Mouse (Mus musculus): ENCODE measurements around the gene Nsd2.
"Not testable (repeated sequence)": the region's sequence is repeated elsewhere in the genome, so short reads cannot be mapped to it uniquely, and the experiment has no call there.

Gene Nsd2

DNA sequence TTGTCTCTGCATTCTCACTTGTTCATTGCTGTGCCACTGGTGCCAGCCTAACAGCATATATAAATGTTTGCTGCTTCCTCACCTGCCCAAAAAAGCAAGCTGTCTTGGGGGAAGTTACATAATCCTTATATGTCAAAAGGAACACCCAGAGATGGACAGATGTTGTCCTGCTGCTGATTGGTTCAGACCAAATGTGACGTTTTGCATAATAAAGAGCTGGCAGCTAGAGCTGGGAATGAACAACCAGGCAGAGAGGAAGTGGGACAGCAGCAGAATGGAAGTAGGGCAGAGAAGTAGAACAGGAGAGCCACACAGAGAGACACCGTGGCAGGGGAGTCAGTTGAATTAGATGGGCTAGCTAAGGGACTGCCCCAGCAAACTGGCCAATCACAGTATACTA lies 111.9 kb downstream of the Nsd2 start:
- H3K36me3 ChIP-seq (ENCODE audit: control insufficient read depth, insufficient read depth, low read length, poor library complexity, severe bottlenecking): 0 out of 2 replicates have a peak, but pooled peaks cover 3% of the 10 kb centered on the region
- DNase-seq (ENCODE audit: low read depth, low spot score): no peak

DNA sequence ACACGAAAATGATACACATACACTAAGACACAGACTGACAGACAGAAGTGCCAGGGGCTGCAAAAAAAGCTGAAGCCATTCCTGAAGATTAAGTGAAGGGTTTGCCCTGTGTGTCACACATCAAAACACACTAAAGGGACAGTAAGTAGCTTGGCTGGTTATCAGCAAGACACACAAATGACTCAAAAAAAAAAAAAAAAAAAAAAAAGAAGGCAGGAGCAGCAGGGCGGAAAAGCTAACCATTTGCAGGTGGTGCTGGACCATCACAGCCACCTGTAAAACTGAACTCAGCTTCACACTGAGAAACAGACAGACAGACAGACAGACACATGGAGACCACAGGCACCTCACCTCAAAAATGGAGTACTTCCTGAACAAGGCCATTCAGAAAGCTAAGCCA lies 113.6 kb downstream of the Nsd2 start:
- Histone ChIP-seq H3K27me3 (ENCODE audit: control insufficient read depth, insufficient read depth, low read length, poor library complexity, severe bottlenecking) (no peaks in the 10 kb centered on the region), H3K36me3 (ENCODE audit: control insufficient read depth, insufficient read depth, low read length, poor library complexity, severe bottlenecking) (no peaks in the 10 kb centered on the region)
- DNase-seq (ENCODE audit: low read depth, low spot score): no peak

More for the DNA sequence above, 111.9 kb downstream of the Nsd2 start:
- no peaks in the 10 kb centered on the region for H3K27me3 ChIP-seq (ENCODE audit: control insufficient read depth, insufficient read depth, low read length, poor library complexity, severe bottlenecking)

DNA sequence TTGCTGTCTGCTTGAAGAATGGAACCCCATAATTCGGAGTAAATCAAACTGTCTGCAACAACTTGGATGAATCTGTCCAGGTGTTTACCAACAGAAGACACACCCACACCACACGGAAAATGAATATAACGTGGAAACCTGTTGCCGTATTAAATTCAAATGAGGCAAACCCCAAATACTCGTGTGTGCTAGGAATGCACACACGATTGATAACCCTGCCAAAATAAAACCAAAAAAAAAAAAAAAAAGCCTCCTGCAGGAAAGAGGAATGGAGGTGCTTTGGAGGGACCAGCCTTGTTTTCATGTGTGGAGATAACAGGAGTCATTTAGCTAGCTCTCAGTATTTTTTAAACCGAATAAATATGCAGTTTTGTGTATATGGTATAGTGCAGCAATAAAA lies 114.4 kb downstream of the Nsd2 start:
- DNase-seq (ENCODE audit: low read depth, low spot score): no peak
- H3K36me3 ChIP-seq (ENCODE audit: control insufficient read depth, insufficient read depth, low read length, poor library complexity, severe bottlenecking): no peaks in the 10 kb centered on the region
- no peaks in the 10 kb centered on the region for H3K27me3 ChIP-seq (ENCODE audit: control insufficient read depth, insufficient read depth, low read length, poor library complexity, severe bottlenecking)

DNA sequence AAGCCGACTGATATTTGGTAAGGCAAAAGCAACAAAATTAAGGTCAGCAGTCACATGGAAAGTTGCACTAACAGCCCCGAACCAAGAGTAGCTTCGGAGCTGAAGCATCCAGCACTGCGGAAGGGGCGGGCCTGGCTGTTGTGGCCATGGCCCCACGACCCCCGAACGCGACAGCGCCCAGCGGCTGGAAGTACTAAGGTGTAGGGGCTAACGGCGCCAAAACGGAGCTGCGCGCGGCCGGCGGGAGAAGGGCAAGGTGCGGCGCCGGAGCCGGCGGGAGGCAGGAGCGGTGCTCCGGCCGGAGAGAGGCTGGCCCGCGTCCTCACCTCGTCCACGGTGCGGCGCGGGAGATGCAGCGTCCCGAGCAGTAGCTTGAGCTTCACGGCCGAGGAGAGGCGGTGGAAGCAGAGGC lies 115.2 kb downstream of the Nsd2 start:
- H3K27me3 ChIP-seq (ENCODE audit: control insufficient read depth, insufficient read depth, low read length, poor library complexity, severe bottlenecking): no peaks in the 10 kb centered on the region
- H3K36me3 ChIP-seq (ENCODE audit: control insufficient read depth, insufficient read depth, low read length, poor library complexity, severe bottlenecking): no peaks in the 10 kb centered on the region
- DNase-seq (ENCODE audit: low read depth, low spot score): no peak

DNA sequence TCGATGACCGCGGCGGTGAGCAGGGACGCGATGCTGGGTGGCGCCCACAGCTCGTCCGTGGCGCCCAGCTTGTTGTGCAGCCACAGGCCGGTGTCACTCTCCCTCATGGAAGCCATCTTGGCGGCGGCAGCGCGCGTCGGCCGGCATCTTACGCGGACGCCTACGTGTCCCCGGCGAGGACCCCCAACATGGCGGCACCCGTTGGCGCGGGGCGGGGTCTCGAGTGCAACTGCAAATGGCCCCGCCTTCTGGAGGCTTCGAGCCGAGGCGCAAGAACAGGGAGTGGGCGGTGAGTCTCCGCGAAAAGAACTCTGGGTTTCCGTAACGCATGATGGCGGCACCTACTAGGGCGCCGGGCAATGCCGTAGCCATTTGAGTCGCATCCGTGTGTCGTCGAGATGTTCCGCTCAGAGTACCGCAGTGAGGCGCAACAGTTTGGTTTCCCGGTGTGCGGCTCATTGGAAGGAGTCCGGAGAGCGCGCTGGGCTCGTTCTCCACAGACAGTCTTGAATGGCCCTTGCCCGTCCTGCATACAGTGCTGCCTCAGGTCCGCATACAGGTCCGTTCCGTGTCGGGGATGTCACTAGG lies 115.7 kb downstream of the Nsd2 start, which contains the start of gene Nelfa:
Gene Nelfa (minus strand): TSS at position 294 of the 588 bp plus-strand sequence.
- Histone ChIP-seq H3K36me3 (ENCODE audit: control insufficient read depth, insufficient read depth, low read length, poor library complexity, severe bottlenecking) (no peaks in the 10 kb centered on the region), H3K27me3 (ENCODE audit: control insufficient read depth, insufficient read depth, low read length, poor library complexity, severe bottlenecking) (no peaks in the 10 kb centered on the region)
- DNase-seq (ENCODE audit: low read depth, low spot score): peak; percentile 99

DNA sequence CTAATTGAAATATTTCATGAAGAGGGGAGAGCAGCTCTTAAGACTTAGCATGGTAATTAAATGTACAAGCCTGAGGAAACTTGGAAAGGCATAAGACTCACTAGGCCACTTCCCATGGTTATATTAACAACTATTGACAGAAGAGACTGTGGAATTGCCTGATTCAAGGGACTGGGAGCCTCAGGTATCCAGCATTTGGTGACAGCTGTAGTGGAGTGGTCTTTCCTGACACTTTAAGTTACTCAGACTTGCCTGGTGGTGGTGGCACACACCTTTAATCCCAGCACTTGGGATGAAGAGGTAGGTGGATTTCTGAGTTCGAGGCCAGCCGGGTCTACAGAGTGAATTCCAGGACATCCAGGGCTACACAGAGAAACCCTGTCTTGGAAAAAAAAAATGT lies 116.7 kb downstream of the Nsd2 start:
- Histone ChIP-seq H3K36me3 (ENCODE audit: control insufficient read depth, insufficient read depth, low read length, poor library complexity, severe bottlenecking) (no peaks in the 10 kb centered on the region), H3K27me3 (ENCODE audit: control insufficient read depth, insufficient read depth, low read length, poor library complexity, severe bottlenecking) (no peaks in the 10 kb centered on the region)
- no peak for DNase-seq (ENCODE audit: low read depth, low spot score)

DNA sequence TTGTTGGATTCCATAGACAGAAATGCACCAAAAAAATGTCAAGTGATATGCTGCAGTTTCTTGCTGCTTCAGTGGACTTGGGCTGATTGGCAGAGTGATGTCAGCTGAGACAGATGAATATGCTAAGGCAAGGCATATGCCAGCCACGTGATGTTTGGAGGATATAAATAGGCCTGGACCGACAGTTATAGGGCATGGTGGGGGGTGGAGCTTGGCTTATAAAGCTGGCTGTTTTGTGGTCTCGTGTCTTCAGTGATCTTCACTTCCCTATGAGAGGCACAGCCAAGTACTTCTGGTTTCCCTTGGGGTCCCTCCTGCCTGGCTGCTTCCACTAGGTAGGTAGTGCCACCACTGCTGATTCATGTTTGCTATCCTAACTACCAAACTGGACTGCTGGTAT lies 117.9 kb downstream of the Nsd2 start:
- Histone ChIP-seq H3K27me3 (ENCODE audit: control insufficient read depth, insufficient read depth, low read length, poor library complexity, severe bottlenecking) (no peaks in the 10 kb centered on the region), H3K36me3 (ENCODE audit: control insufficient read depth, insufficient read depth, low read length, poor library complexity, severe bottlenecking) (no peaks in the 10 kb centered on the region)
- DNase-seq (ENCODE audit: low read depth, low spot score): peak; percentile 95

DNA sequence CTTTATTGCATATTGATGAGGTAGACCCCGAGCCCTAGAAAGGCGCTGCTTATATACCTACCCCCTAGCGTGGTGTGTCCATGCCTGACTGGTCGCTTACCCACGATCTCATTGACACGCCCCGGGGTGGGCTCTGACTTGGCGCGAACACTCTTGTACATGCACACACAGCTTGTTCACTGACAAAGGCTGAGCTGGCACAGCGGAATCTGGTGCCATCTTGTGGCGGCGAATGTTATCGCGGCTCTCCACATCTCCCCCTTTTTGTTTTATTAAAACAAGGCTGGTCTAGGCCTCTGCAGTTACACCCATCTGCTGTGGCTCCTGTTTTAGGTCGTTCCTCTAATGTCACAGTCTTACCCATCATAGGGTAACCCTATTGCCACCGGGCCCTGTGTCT lies 126.5 kb downstream of the Nsd2 start:
- H3K27me3 ChIP-seq (ENCODE audit: control insufficient read depth, insufficient read depth, low read length, poor library complexity, severe bottlenecking); DNase-seq (ENCODE audit: low read depth, low spot score); H3K36me3 ChIP-seq (ENCODE audit: control insufficient read depth, insufficient read depth, low read length, poor library complexity, severe bottlenecking): not testable (repeated sequence)
